Mouse (Mus musculus) frontal cortex, adult 2 months (tissue): ENCODE results near the gene Higd1c. TPM values are rescaled to one million over a fixed set of nuclear protein-coding genes. Genes with fewer than 3 reads are reported as not detected.

Source experiments
- DNase-seq, 2 experiments: peaks; one replicate each; pipeline ENCODE4 v3.0.0; 2022; ENCODE audit warnings: low spot score in 1 of 2; ENCODE audit errors: extremely low spot score in 1 of 2
- polyA plus RNA-seq: library from polyadenylated mRNA; depleted of rRNA; stranded (reverse); fragments of >200 nt; gene quantifications from 2 replicates; pipeline ENCODE4 v1.2.3, GENCODE M21; 2012; rRNA removed

The Higd1c gene
- polyA plus RNA-seq, 1 experiment = not detected

- no peak for DNase-seq
Observed at GRCm38 (mm10) chr15:100433234-100433633, 68.9 kb downstream of the Higd1c start.

Other genes with a start within 250 kb of the Higd1c start
- 16.2 and 17.8 TPM in 2 replicates for gene Atf1, start 136.7 kb upstream of the Higd1c start, polyA plus RNA-seq
- gene Tmprss12, start 83.7 kb upstream of the Higd1c start, polyA plus RNA-seq = not detected in 2 replicates
- gene Mettl7a1, start 60.4 kb upstream of the Higd1c start, polyA plus RNA-seq = 26.3 and 29.0 TPM in 2 replicates
- 0.34 and 0.44 TPM in 2 replicates for gene Mettl7a3, start 29.6 kb upstream of the Higd1c start, polyA plus RNA-seq
- gene Methig1, start 11.4 kb upstream of the Higd1c start, polyA plus RNA-seq = 0.11 TPM in 1 of 2 replicates, not detected in the other
- not detected in 2 replicates for gene Mettl7a2, start 11.3 kb upstream of the Higd1c start, polyA plus RNA-seq
- gene Gm5475, start 57.6 kb downstream of the Higd1c start, polyA plus RNA-seq = 0.06 TPM in 1 of 2 replicates, not detected in the other
- gene Slc11a2, start 60.5 kb downstream of the Higd1c start, polyA plus RNA-seq = 47.1 and 47.7 TPM in 2 replicates
- gene Letmd1, start 104.5 kb downstream of the Higd1c start, polyA plus RNA-seq = 92.5 and 101 TPM in 2 replicates
- gene Csrnp2, start 130.9 kb downstream of the Higd1c start, polyA plus RNA-seq = 23.9 and 24.1 TPM in 2 replicates
- 20.8 and 22.3 TPM in 2 replicates for gene Tfcp2, start 187.5 kb downstream of the Higd1c start, polyA plus RNA-seq
- gene Pou6f1, start 235.4 kb downstream of the Higd1c start, polyA plus RNA-seq = 101 and 105 TPM in 2 replicates